Mouse (Mus musculus) NIH3T3 (cell line): ENCODE measurements around the gene Hemk1.

Experiments
- DNase-seq: peaks from one replicate; pipeline ENCODE4 v3.0.0-alpha.2; 2012; ENCODE audit warnings: low read depth

The Hemk1 gene

GRCm38 (mm10) chr9:107295616-107296015 is 42.5 kb downstream of the Hemk1 start:
- DNase-seq, result peak; percentile 76

- peak; percentile 90 for DNase-seq
Observed at GRCm38 (mm10) chr9:107294249-107294648, 43.9 kb downstream of the Hemk1 start.

- DNase-seq, result peak; percentile 82
Observed at GRCm38 (mm10) chr9:107290897-107291296, 47.3 kb downstream of the Hemk1 start.

GRCm38 (mm10) chr9:107289211-107290076 is 48.7 kb downstream of the Hemk1 start, which contains the start of gene Mapkapk3:
Gene Mapkapk3, minus strand, starts transcription at chr9:107289877.
- peak; percentile 88 for DNase-seq

- peak; percentile 58 for DNase-seq
Observed at GRCm38 (mm10) chr9:107288711-107289110, 49.4 kb downstream of the Hemk1 start.

GRCm38 (mm10) chr9:107288105-107288650 is 50.0 kb downstream of the Hemk1 start:
- no peak for DNase-seq

- no peak for DNase-seq
Observed at GRCm38 (mm10) chr9:107287294-107287693, 50.9 kb downstream of the Hemk1 start.

GRCm38 (mm10) chr9:107285009-107285408 is 53.1 kb downstream of the Hemk1 start:
- no peak for DNase-seq

- peak; percentile 81 for DNase-seq
Observed at GRCm38 (mm10) chr9:107282951-107283350, 55.2 kb downstream of the Hemk1 start.

GRCm38 (mm10) chr9:107281241-107281987 is 56.7 kb downstream of the Hemk1 start:
- DNase-seq, result peak; percentile 81

GRCm38 (mm10) chr9:107280322-107281027 is 57.7 kb downstream of the Hemk1 start:
- no peak for DNase-seq

- peak; percentile 59 for DNase-seq
Observed at GRCm38 (mm10) chr9:107279378-107280321, 58.5 kb downstream of the Hemk1 start.

- DNase-seq, result peak; percentile 92
Observed at GRCm38 (mm10) chr9:107278527-107279377, 59.4 kb downstream of the Hemk1 start.

GRCm38 (mm10) chr9:107278126-107278525 is 60.0 kb downstream of the Hemk1 start:
- peak; percentile 46 for DNase-seq

- no peak for DNase-seq
Observed at GRCm38 (mm10) chr9:107277603-107278002, 60.5 kb downstream of the Hemk1 start.
